Mouse (Mus musculus): ENCODE data around the gene Celf5. TPM values are rescaled to one million over a fixed set of nuclear protein-coding genes. Genes with fewer than 3 reads are reported as not detected.

Gene Celf5
- polyA plus RNA-seq, 1 experiment from 2014 or later, result 0.99 TPM

GRCm38 (mm10) chr10:81462415-81462804, 20.1 kb downstream of the Celf5 start:
- ChIA-PET CTCF (interaction anchor here (1.4 kb wide), 1 partner anchor 12 kb away, joined by 3 read pairs; no protein-coding TSS in a partner anchor), POLR2A (no interaction called here)
- H3K27me3 ChIP-seq, result peaks cover 13% of the 10 kb centered on the region
- ATAC-seq (no peak), DNase-seq (ENCODE audit: low read depth, low spot score) (no peak)
- in situ Hi-C loops (cut with MboI; ENCODE audit: low pct_unique_long_range_greater_than_20kb), result no loop called here
- no peak for TF ChIP-seq CTCF (IDR thresholded peaks at IDR 0.05)

- no peak for TF ChIP-seq CTCF (IDR thresholded peaks at IDR 0.05)
- H3K27me3 ChIP-seq, result peaks cover 13% of the 10 kb centered on the region
- DNase-seq (ENCODE audit: low read depth, low spot score) (no peak), ATAC-seq (no peak)
- CTCF ChIA-PET, result interaction anchor here (1.4 kb wide), 1 partner anchor 12 kb away, joined by 3 read pairs; no protein-coding TSS in a partner anchor
- in situ Hi-C loops (cut with MboI; ENCODE audit: low pct_unique_long_range_greater_than_20kb), result no loop called here
- POLR2A ChIA-PET, result interaction anchor here (0.6 kb wide), 1 partner anchor 26 kb away, joined by 4 read pairs; no protein-coding TSS in a partner anchor
Measured at GRCm38 (mm10) chr10:81461673-81462414, 20.7 kb downstream of the Celf5 start.

- in situ Hi-C loops (cut with MboI; ENCODE audit: low pct_unique_long_range_greater_than_20kb), result no loop called here
- CTCF ChIA-PET, result no interaction called here
- POLR2A ChIA-PET, result interaction anchor here (0.6 kb wide), 1 partner anchor 27 kb away, joined by 4 read pairs; no protein-coding TSS in a partner anchor
- ATAC-seq, result no peak
- TF ChIP-seq CTCF (IDR thresholded peaks at IDR 0.05), result no peak
- no peak for DNase-seq (ENCODE audit: low read depth, low spot score)
- peaks cover 13% of the 10 kb centered on the region for H3K27me3 ChIP-seq
Measured at GRCm38 (mm10) chr10:81460951-81461350, 21.6 kb downstream of the Celf5 start.

- no peak for TF ChIP-seq CTCF (IDR thresholded peaks at IDR 0.05)
- ChIA-PET POLR2A (interaction anchor here (0.6 kb wide), 1 partner anchor 125 kb away, joined by 6 read pairs; no protein-coding TSS in a partner anchor), CTCF (no interaction called here)
- DNase-seq (ENCODE audit: low read depth, low spot score) (no peak), ATAC-seq (no peak)
- peaks cover 13% of the 10 kb centered on the region for H3K27me3 ChIP-seq
- in situ Hi-C loops (cut with MboI; ENCODE audit: low pct_unique_long_range_greater_than_20kb), result no loop called here
Measured at GRCm38 (mm10) chr10:81460471-81460870, 22.0 kb downstream of the Celf5 start.

- ChIA-PET CTCF (interaction anchor here (0.9 kb wide), 1 partner anchor 64 kb away, joined by 3 read pairs; no protein-coding TSS in a partner anchor), POLR2A (no interaction called here)
- no peak for TF ChIP-seq CTCF (IDR thresholded peaks at IDR 0.05)
- ATAC-seq (no peak), DNase-seq (ENCODE audit: low read depth, low spot score) (no peak)
- in situ Hi-C loops (cut with MboI; ENCODE audit: low pct_unique_long_range_greater_than_20kb), result no loop called here
- H3K27me3 ChIP-seq, result peaks cover 13% of the 10 kb centered on the region
Measured at GRCm38 (mm10) chr10:81459399-81459798, 23.1 kb downstream of the Celf5 start.

GRCm38 (mm10) chr10:81458267-81458666, 24.2 kb downstream of the Celf5 start:
- ATAC-seq, result no peak
- ChIA-PET CTCF (no interaction called here), POLR2A (no interaction called here)
- no peak for TF ChIP-seq CTCF (IDR thresholded peaks at IDR 0.05)
- no peak for DNase-seq (ENCODE audit: low read depth, low spot score)
- H3K27me3 ChIP-seq, result peaks cover 13% of the 10 kb centered on the region
- in situ Hi-C loops (cut with MboI; ENCODE audit: low pct_unique_long_range_greater_than_20kb), result no loop called here

- no peak for TF ChIP-seq CTCF (IDR thresholded peaks at IDR 0.05)
- CTCF ChIA-PET, result no interaction called here
- ATAC-seq (no peak), DNase-seq (ENCODE audit: low read depth, low spot score) (no peak)
- in situ Hi-C loops (cut with MboI; ENCODE audit: low pct_unique_long_range_greater_than_20kb), result no loop called here
- peaks cover 7% of the 10 kb centered on the region for H3K27me3 ChIP-seq
- POLR2A ChIA-PET, result no interaction called here
Measured at GRCm38 (mm10) chr10:81457624-81458023, 24.9 kb downstream of the Celf5 start.

- DNase-seq (ENCODE audit: low read depth, low spot score), result no peak
- CTCF ChIA-PET, result no interaction called here
- POLR2A ChIA-PET, result no interaction called here
- ATAC-seq, result no peak
- TF ChIP-seq CTCF (IDR thresholded peaks at IDR 0.05), result no peak
- H3K27me3 ChIP-seq, result peaks cover 5% of the 10 kb centered on the region
- in situ Hi-C loops (cut with MboI; ENCODE audit: low pct_unique_long_range_greater_than_20kb), result no loop called here
Measured at GRCm38 (mm10) chr10:81456983-81457563, 25.4 kb downstream of the Celf5 start.

- TF ChIP-seq CTCF (IDR thresholded peaks at IDR 0.05), result no peak
- ChIA-PET POLR2A (no interaction called here), CTCF (no interaction called here)
- in situ Hi-C loops (cut with MboI; ENCODE audit: low pct_unique_long_range_greater_than_20kb), result no loop called here
- ATAC-seq (no peak), DNase-seq (ENCODE audit: low read depth, low spot score) (no peak)
- peaks cover 3% of the 10 kb centered on the region for H3K27me3 ChIP-seq
Measured at GRCm38 (mm10) chr10:81455181-81455895, 27.2 kb downstream of the Celf5 start, which contains the start of gene Nfic. TSS of gene Nfic (minus strand) at chr10:81455635.

- in situ Hi-C loops (cut with MboI; ENCODE audit: low pct_unique_long_range_greater_than_20kb), result loop anchor here (5.0 kb wide), 1 partner anchor 167 kb away; no protein-coding TSS in a partner anchor
- peaks cover 3% of the 10 kb centered on the region for H3K27me3 ChIP-seq
- POLR2A ChIA-PET, result no interaction called here
- ATAC-seq (no peak), DNase-seq (ENCODE audit: low read depth, low spot score) (no peak)
- CTCF ChIA-PET, result no interaction called here
- TF ChIP-seq CTCF (IDR thresholded peaks at IDR 0.05), result no peak
Measured at GRCm38 (mm10) chr10:81454106-81454505, 28.4 kb downstream of the Celf5 start.
